In the genomic region with DNA sequence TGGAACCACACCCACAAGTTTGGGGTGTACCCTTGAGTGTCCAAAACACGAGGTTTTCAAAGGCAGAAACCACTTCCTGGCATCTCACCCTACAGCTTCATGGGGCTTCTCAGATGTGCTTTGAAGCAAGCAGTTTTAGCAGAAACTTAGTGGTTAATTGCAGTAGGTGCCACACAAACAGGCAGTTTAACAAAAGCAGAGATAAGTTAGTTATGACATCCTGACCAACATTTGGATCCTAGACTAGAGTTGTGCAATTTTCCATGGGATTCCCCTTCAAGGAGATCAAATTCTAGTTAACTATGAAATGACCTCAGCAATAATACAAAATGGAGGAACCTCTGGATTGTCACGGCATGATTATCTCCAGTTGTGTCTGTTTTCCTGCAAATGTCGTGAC, we compare ENCODE assay signal across 14 mouse cellular contexts.
A peak's percentile ranks its signal among the peaks of the same experiment; 100 is the strongest.
DNase-seq lines count a peak whose midpoint lies in the region; ATAC-seq and TF ChIP-seq lines count a peak whose summit lies in the region.
"Had no signal": no experiment of that assay in that cellular context is flagged by ENCODE, and none has a peak within 500 bp of the region (broad histone marks: within the 10 kb centered on the region; RNA-seq: fewer than 3 reads in every experiment).

No protein-coding gene starts in this region.

- no peak overlapping the region for H3K4me2 ChIP-seq in forebrain, embryonic 16.5 days (ENCODE audit: low read length)
- H3K4me2 ChIP-seq: kidney, embryonic 15.5 days; liver, embryonic 13.5 days; midbrain, embryonic 13.5 days had no signal

- DNase-seq in 3T3-L1 (ENCODE audit: low read depth, low spot score) = peak; percentile 49
- peak; percentile 60 for DNase-seq in thymus, adult 2 months
- no peak for DNase-seq in layer of hippocampus, postnatal 14 days (ENCODE audit: low spot score in 2 of 2)
- DNase-seq in cerebellum, postnatal 25 days = no peak
- DNase-seq: heart, postnatal 36 days; liver, embryonic 13.5 days; right cerebral cortex, adult 18-20 months had no signal

- no peak overlapping the region for H3K4me3 ChIP-seq in C2C12 (ENCODE audit: insufficient read depth, poor library complexity, severe bottlenecking)
- H3K4me3 ChIP-seq in thymus, adult 2 months (ENCODE audit: control insufficient read depth, insufficient read depth, low read length) = no peak overlapping the region
- H3K4me3 ChIP-seq in forebrain, embryonic 16.5 days (replicated peaks; ENCODE audit: low read length) = no peak overlapping the region
- H3K4me3 ChIP-seq: kidney, embryonic 15.5 days; layer of hippocampus, adult 2 months; liver, embryonic 13.5 days; midbrain, embryonic 13.5 days had no signal

- H3K9ac ChIP-seq in forebrain, embryonic 16.5 days (replicated peaks; ENCODE audit: low read depth, low read length) = no peak overlapping the region
- H3K9ac ChIP-seq: kidney, embryonic 15.5 days; liver, embryonic 13.5 days; midbrain, embryonic 13.5 days had no signal

- no peaks in the 10 kb centered on the region for H3K79me3 ChIP-seq in C2C12 (ENCODE audit: low read depth)

- peak; percentile 85 for ATAC-seq in inflammation-experienced regulatory T-cells, adult 6 months
- ATAC-seq in forebrain, embryonic 16.5 days = no peak
- ATAC-seq: lung, postnatal 0 days; midbrain, embryonic 13.5 days had no signal

- WGBS in thymus, adult 2 months = 2% methylated on average over 3 of the region's 3 CpGs
- WGBS in forebrain, embryonic 16.5 days = 73% methylated on average over 3 of the region's 3 CpGs

- peaks cover 2% of the 10 kb centered on the region for H3K4me1 ChIP-seq in thymus, adult 2 months (replicated peaks; ENCODE audit: control insufficient read depth, insufficient read depth, low read length)
- H3K4me1 ChIP-seq in forebrain, embryonic 16.5 days (replicated peaks; ENCODE audit: control insufficient read depth, insufficient read depth, low read length) = no peaks in the 10 kb centered on the region
- H3K4me1 ChIP-seq: kidney, embryonic 15.5 days; liver, embryonic 13.5 days; midbrain, embryonic 13.5 days had no signal

- H3ac ChIP-seq in C2C12 (ENCODE audit: control insufficient read depth, insufficient read length, low read depth) = no peak overlapping the region

- H3K27me3 ChIP-seq in C2C12 (ENCODE audit: control insufficient read depth, insufficient read depth, insufficient read length) = no peaks in the 10 kb centered on the region
- H3K27me3 ChIP-seq in thymus, adult 2 months (ENCODE audit: control insufficient read depth, insufficient read depth, low read length) = no peaks in the 10 kb centered on the region
- no peaks in the 10 kb centered on the region for H3K27me3 ChIP-seq in forebrain, embryonic 16.5 days (replicated peaks; ENCODE audit: control insufficient read depth, insufficient read depth, low read length)
- H3K27me3 ChIP-seq: kidney, embryonic 15.5 days; liver, embryonic 13.5 days; midbrain, embryonic 13.5 days had no signal

- no peaks in the 10 kb centered on the region for H3K79me2 ChIP-seq in C2C12 (ENCODE audit: control insufficient read depth, insufficient read depth)

- no peaks in the 10 kb centered on the region for H3K36me3 ChIP-seq in C2C12 (ENCODE audit: control insufficient read depth, insufficient read depth)
- no peaks in the 10 kb centered on the region for H3K36me3 ChIP-seq in thymus, adult 2 months (ENCODE audit: control insufficient read depth, insufficient read depth, low read length)
- no peaks in the 10 kb centered on the region for H3K36me3 ChIP-seq in forebrain, embryonic 16.5 days (ENCODE audit: control insufficient read depth, insufficient read depth)
- H3K36me3 ChIP-seq: kidney, embryonic 15.5 days; liver, embryonic 13.5 days; midbrain, embryonic 13.5 days had no signal

- TF ChIP-seq POLR2A in thymus, adult 2 months (IDR thresholded peaks at IDR 0.05; ENCODE audit: control insufficient read depth, extremely low read depth, insufficient read depth, low read length, poor library complexity) = no peak

- no peak for TF ChIP-seq CTCF in C2C12 (IDR thresholded peaks at IDR 0.05; ENCODE audit: control insufficient read depth, insufficient read depth, insufficient read length)
- no peak for TF ChIP-seq CTCF in thymus, adult 2 months (IDR thresholded peaks at IDR 0.05; ENCODE audit: borderline replicate concordance, control insufficient read depth, extremely low read depth, insufficient read depth, low read length, poor library complexity)

- no peaks in the 10 kb centered on the region for H3K9me3 ChIP-seq in forebrain, embryonic 16.5 days (ENCODE audit: control insufficient read depth, low read length)
- H3K9me3 ChIP-seq: kidney, embryonic 15.5 days; liver, embryonic 13.5 days had no signal

- H3K27ac ChIP-seq in thymus, adult 2 months (ENCODE audit: control insufficient read depth, insufficient read depth, low read length) = no peak overlapping the region; the same call in 1 of the 2 replicates
- no peak overlapping the region for H3K27ac ChIP-seq in forebrain, embryonic 16.5 days (ENCODE audit: low read length)
- H3K27ac ChIP-seq: kidney, embryonic 15.5 days; layer of hippocampus, adult 2 months; liver, embryonic 13.5 days; midbrain, embryonic 13.5 days had no signal

TF ChIP-seq in C2C12, 6 proteins besides CTCF, POLR2A, EP300 and RAD21:
- TF ChIP-seq FOSL1 (IDR thresholded peaks at IDR 0.05; ENCODE audit: insufficient read depth, low read length, poor library complexity, severe bottlenecking) (no peak), MAX (IDR thresholded peaks at IDR 0.05) (no peak), CEBPB (IDR thresholded peaks at IDR 0.05; ENCODE audit: low read depth) (peak; percentile 78)
TF ChIP-seq in C2C12: peak in this region for 1.

Comparison
In these comparisons a context has a peak if more than half of its experiments do, and no peak if none do; other contexts are left out.
1. DNase-seq: peak in 3T3-L1 (single experiment) and thymus, adult 2 months (single experiment); none in layer of hippocampus, postnatal 14 days (0 of 2) and cerebellum, postnatal 25 days (0 of 2).